Mouse (Mus musculus) thymus, adult 2 months (tissue): ENCODE measurements around the gene Pax2.

Source experiments
- CTCF ChIP-seq: fragments of 200-500 bp; IDR thresholded peaks from 2 replicates; pipeline ENCODE4 v1.5.1; 2012; ENCODE audit warnings: mild to moderate bottlenecking, control low read depth, low read length, moderate library complexity, borderline replicate concordance; ENCODE audit not compliant: control insufficient read depth, poor library complexity, insufficient read depth; ENCODE audit errors: extremely low read depth
- POLR2A ChIP-seq: fragments of 200-500 bp; IDR thresholded peaks from 2 replicates; pipeline ENCODE4 v1.6.1; 2012; ENCODE audit warnings: mild to moderate bottlenecking, low read length, control low read depth, moderate library complexity; ENCODE audit not compliant: control insufficient read depth, poor library complexity, insufficient read depth; ENCODE audit errors: extremely low read depth

- no peak for TF ChIP-seq CTCF
- no peak for TF ChIP-seq POLR2A
These were observed 2.5 kb upstream of the Pax2 start for GRCm38 (mm10) chr19:44753361-44753760.
